Mouse (Mus musculus): ENCODE data around the gene Sec23b. TPM values are rescaled to one million over a fixed set of nuclear protein-coding genes. Genes with fewer than 3 reads are reported as not detected.

The Sec23b gene
- 37.1 and 37.4 TPM in 2 replicates for polyA plus RNA-seq (2012; rRNA removed)

GRCm38 (mm10) chr2:144555820-144556552, at the start of gene Sec23b:
Gene Sec23b, plus strand, starts transcription at chr2:144556229.
- Histone ChIP-seq H3K4me1 (ENCODE audit: control insufficient read depth, insufficient read depth, low read length) (no peaks in the 10 kb centered on the region), H3K27ac (ENCODE audit: control insufficient read depth, insufficient read depth, low read depth, low read length) (peak within 1 kb of the TSS; percentile 96), H3K4me3 (ENCODE audit: control insufficient read depth, low read depth, low read length) (peak within 1 kb of the TSS; percentile 98), H3K27me3 (ENCODE audit: control insufficient read depth, insufficient read depth, low read length) (no peaks in the 10 kb centered on the region), H3K36me3 (ENCODE audit: control insufficient read depth, insufficient read depth, low read length) (no peaks in the 10 kb centered on the region)
- no peak for TF ChIP-seq CTCF (IDR thresholded peaks at IDR 0.05; ENCODE audit: control insufficient read depth, insufficient read depth, insufficient replicate concordance, low read depth, low read length)
- TF ChIP-seq POLR2A (IDR thresholded peaks at IDR 0.05; ENCODE audit: control insufficient read depth, low read depth, low read length) = peak; percentile 85

DNA sequence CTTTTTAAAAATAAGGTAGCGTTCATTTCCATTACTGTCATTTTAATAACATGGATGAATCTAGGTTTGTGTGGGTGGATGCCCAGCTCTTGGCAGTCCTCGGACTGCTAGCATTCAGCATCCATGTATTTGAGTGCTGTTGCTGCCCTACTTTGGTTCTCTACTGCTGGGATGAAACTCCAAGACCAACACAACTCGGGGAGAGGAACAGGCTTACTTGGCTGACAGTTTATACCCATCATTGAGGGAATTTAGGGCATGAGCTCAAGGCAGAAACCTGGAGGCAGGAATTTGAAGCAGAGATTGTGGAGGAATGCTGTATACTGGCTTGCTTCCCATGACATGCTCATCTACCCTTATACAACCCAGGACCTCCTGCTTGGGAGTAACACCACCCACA, 41.4 kb upstream of the Sec23b start:
- no peaks in the 10 kb centered on the region for H3K36me3 ChIP-seq (ENCODE audit: control insufficient read depth, insufficient read depth, low read length)
- no peaks in the 10 kb centered on the region for H3K27me3 ChIP-seq (ENCODE audit: control insufficient read depth, insufficient read depth, low read length)
- TF ChIP-seq CTCF (IDR thresholded peaks at IDR 0.05; ENCODE audit: control insufficient read depth, insufficient read depth, insufficient replicate concordance, low read depth, low read length) (no peak), POLR2A (IDR thresholded peaks at IDR 0.05; ENCODE audit: control insufficient read depth, low read depth, low read length) (no peak)
- H3K27ac ChIP-seq (ENCODE audit: control insufficient read depth, insufficient read depth, low read depth, low read length) = no peak overlapping the region
- H3K4me1 ChIP-seq (ENCODE audit: control insufficient read depth, insufficient read depth, low read length) = no peaks in the 10 kb centered on the region
- H3K4me3 ChIP-seq (ENCODE audit: control insufficient read depth, low read depth, low read length) = no peak overlapping the region

DNA sequence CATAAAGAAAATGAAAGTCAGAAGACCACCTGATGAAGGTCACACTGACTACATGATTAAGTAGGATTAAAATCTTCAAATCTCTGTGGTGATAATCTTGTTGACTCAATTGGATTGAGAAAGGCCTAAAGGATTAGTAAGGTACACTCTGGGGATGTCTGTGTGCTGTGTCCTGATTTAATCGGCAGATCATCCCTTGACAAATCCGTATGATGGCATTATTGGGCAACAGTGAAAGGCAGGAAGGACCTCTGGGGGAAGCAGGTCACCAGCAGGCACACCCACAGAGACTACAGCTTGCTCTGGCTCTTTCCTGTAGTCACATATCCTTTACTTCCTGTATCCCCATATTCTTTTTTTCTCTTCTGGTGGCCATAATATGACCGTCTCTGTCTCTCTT, 36.3 kb upstream of the Sec23b start:
- Histone ChIP-seq H3K27ac (ENCODE audit: control insufficient read depth, insufficient read depth, low read depth, low read length) (no peak overlapping the region), H3K4me3 (ENCODE audit: control insufficient read depth, low read depth, low read length) (no peak overlapping the region), H3K27me3 (ENCODE audit: control insufficient read depth, insufficient read depth, low read length) (no peaks in the 10 kb centered on the region), H3K4me1 (ENCODE audit: control insufficient read depth, insufficient read depth, low read length) (no peaks in the 10 kb centered on the region), H3K36me3 (ENCODE audit: control insufficient read depth, insufficient read depth, low read length) (no peaks in the 10 kb centered on the region)
- TF ChIP-seq POLR2A (IDR thresholded peaks at IDR 0.05; ENCODE audit: control insufficient read depth, low read depth, low read length) = no peak
- TF ChIP-seq CTCF (IDR thresholded peaks at IDR 0.05; ENCODE audit: control insufficient read depth, insufficient read depth, insufficient replicate concordance, low read depth, low read length) = no peak

- no peaks in the 10 kb centered on the region for H3K27me3 ChIP-seq (ENCODE audit: control insufficient read depth, insufficient read depth, low read length)
- H3K36me3 ChIP-seq (ENCODE audit: control insufficient read depth, insufficient read depth, low read length) = no peaks in the 10 kb centered on the region
- no peak overlapping the region for H3K27ac ChIP-seq (ENCODE audit: control insufficient read depth, insufficient read depth, low read depth, low read length)
- H3K4me3 ChIP-seq (ENCODE audit: control insufficient read depth, low read depth, low read length) = peak overlapping the region; percentile 79
- TF ChIP-seq CTCF (IDR thresholded peaks at IDR 0.05; ENCODE audit: control insufficient read depth, insufficient read depth, insufficient replicate concordance, low read depth, low read length) (no peak), POLR2A (IDR thresholded peaks at IDR 0.05; ENCODE audit: control insufficient read depth, low read depth, low read length) (no peak)
- H3K4me1 ChIP-seq (ENCODE audit: control insufficient read depth, insufficient read depth, low read length) = peaks cover 4% of the 10 kb centered on the region
Observed at GRCm38 (mm10) chr2:144525856-144526255, 30.2 kb upstream of the Sec23b start.

GRCm38 (mm10) chr2:144526981-144527820, 28.8 kb upstream of the Sec23b start, which contains the start of the genes Dzank1 and Polr3f:
Gene Dzank1, minus strand, starts transcription at chr2:144527414.
Gene Polr3f, plus strand, starts transcription at chr2:144527718.
- Histone ChIP-seq H3K36me3 (ENCODE audit: control insufficient read depth, insufficient read depth, low read length) (no peaks in the 10 kb centered on the region), H3K27ac (ENCODE audit: control insufficient read depth, insufficient read depth, low read depth, low read length) (peak within 1 kb of the TSS; percentile 71), H3K4me1 (ENCODE audit: control insufficient read depth, insufficient read depth, low read length) (peaks cover 4% of the 10 kb centered on the region), H3K27me3 (ENCODE audit: control insufficient read depth, insufficient read depth, low read length) (no peaks in the 10 kb centered on the region), H3K4me3 (ENCODE audit: control insufficient read depth, low read depth, low read length) (peak within 1 kb of the TSS; percentile 85)
- TF ChIP-seq CTCF (IDR thresholded peaks at IDR 0.05; ENCODE audit: control insufficient read depth, insufficient read depth, insufficient replicate concordance, low read depth, low read length) (no peak), POLR2A (IDR thresholded peaks at IDR 0.05; ENCODE audit: control insufficient read depth, low read depth, low read length) (peak; percentile 49; the same call in 1 of the 2 replicates)

- Histone ChIP-seq H3K4me3 (ENCODE audit: control insufficient read depth, low read depth, low read length) (peak overlapping the region; percentile 85), H3K27me3 (ENCODE audit: control insufficient read depth, insufficient read depth, low read length) (no peaks in the 10 kb centered on the region), H3K4me1 (ENCODE audit: control insufficient read depth, insufficient read depth, low read length) (peaks cover 4% of the 10 kb centered on the region), H3K27ac (ENCODE audit: control insufficient read depth, insufficient read depth, low read depth, low read length) (peak overlapping the region; percentile 71), H3K36me3 (ENCODE audit: control insufficient read depth, insufficient read depth, low read length) (no peaks in the 10 kb centered on the region)
- TF ChIP-seq POLR2A (IDR thresholded peaks at IDR 0.05; ENCODE audit: control insufficient read depth, low read depth, low read length) (no peak), CTCF (IDR thresholded peaks at IDR 0.05; ENCODE audit: control insufficient read depth, insufficient read depth, insufficient replicate concordance, low read depth, low read length) (no peak)
Observed at GRCm38 (mm10) chr2:144527821-144528174, 28.2 kb upstream of the Sec23b start.

GRCm38 (mm10) chr2:144537123-144537522, 18.9 kb upstream of the Sec23b start:
- TF ChIP-seq POLR2A (IDR thresholded peaks at IDR 0.05; ENCODE audit: control insufficient read depth, low read depth, low read length) (no peak), CTCF (IDR thresholded peaks at IDR 0.05; ENCODE audit: control insufficient read depth, insufficient read depth, insufficient replicate concordance, low read depth, low read length) (no peak)
- Histone ChIP-seq H3K36me3 (ENCODE audit: control insufficient read depth, insufficient read depth, low read length) (no peaks in the 10 kb centered on the region), H3K4me3 (ENCODE audit: control insufficient read depth, low read depth, low read length) (no peak overlapping the region), H3K27me3 (ENCODE audit: control insufficient read depth, insufficient read depth, low read length) (no peaks in the 10 kb centered on the region), H3K4me1 (ENCODE audit: control insufficient read depth, insufficient read depth, low read length) (no peaks in the 10 kb centered on the region), H3K27ac (ENCODE audit: control insufficient read depth, insufficient read depth, low read depth, low read length) (no peak overlapping the region)
